Mouse (Mus musculus) thymus, postnatal 14 days (tissue): ENCODE data around the gene Pikfyve.
"Not testable (repeated sequence)": the region's sequence is repeated elsewhere in the genome, so short reads cannot be mapped to it uniquely, and the experiment has no call there.

Source experiments
- DNase-seq: peaks from one replicate; pipeline ENCODE4 v3.0.0; 2021

Pikfyve gene

GRCm38 (mm10) chr1:65185524-65186205, 818 bp upstream of the Pikfyve start:
- DNase-seq, result no peak

- DNase-seq, result no peak
Measured at GRCm38 (mm10) chr1:65187074-65187430, 569 bp downstream of the Pikfyve start.

GRCm38 (mm10) chr1:65190172-65190571, 3.7 kb downstream of the Pikfyve start:
- no peak for DNase-seq

- no peak for DNase-seq
Measured at GRCm38 (mm10) chr1:65193226-65193625, 6.7 kb downstream of the Pikfyve start.

- no peak for DNase-seq
Measured at GRCm38 (mm10) chr1:65198425-65198824, 11.9 kb downstream of the Pikfyve start.

GRCm38 (mm10) chr1:65198861-65199260, 12.4 kb downstream of the Pikfyve start:
- DNase-seq, result no peak

- DNase-seq, result no peak
Measured at GRCm38 (mm10) chr1:65204299-65204698, 17.8 kb downstream of the Pikfyve start.

GRCm38 (mm10) chr1:65213214-65213613, 26.7 kb downstream of the Pikfyve start:
- no peak for DNase-seq

- DNase-seq, result no peak
Measured at GRCm38 (mm10) chr1:65217567-65217966, 31.1 kb downstream of the Pikfyve start.

- DNase-seq, result no peak
Measured at GRCm38 (mm10) chr1:65217972-65218371, 31.5 kb downstream of the Pikfyve start.

GRCm38 (mm10) chr1:65223654-65224053, 37.2 kb downstream of the Pikfyve start:
- DNase-seq, result no peak

- DNase-seq, result no peak
Measured at GRCm38 (mm10) chr1:65227681-65228080, 41.2 kb downstream of the Pikfyve start.

- DNase-seq, result not testable (repeated sequence)
Measured at GRCm38 (mm10) chr1:65229768-65230167, 43.3 kb downstream of the Pikfyve start.

- no peak for DNase-seq
Measured at GRCm38 (mm10) chr1:65230566-65230965, 44.1 kb downstream of the Pikfyve start.

- DNase-seq, result no peak
Measured at GRCm38 (mm10) chr1:65237712-65238111, 51.2 kb downstream of the Pikfyve start.

- no peak for DNase-seq
Measured at GRCm38 (mm10) chr1:65245637-65246036, 59.2 kb downstream of the Pikfyve start.

- no peak for DNase-seq
Measured at GRCm38 (mm10) chr1:65280461-65280860, 94.0 kb downstream of the Pikfyve start.

GRCm38 (mm10) chr1:65281756-65282155, 95.3 kb downstream of the Pikfyve start, which contains the start of gene Pth2r:
Gene Pth2r (plus strand): TSS chr1:65282056.
- DNase-seq, result no peak

GRCm38 (mm10) chr1:65282766-65283165, 96.3 kb downstream of the Pikfyve start:
- peak; percentile 26 for DNase-seq

- no peak for DNase-seq
Measured at GRCm38 (mm10) chr1:65308476-65308875, 122.0 kb downstream of the Pikfyve start.

- no peak for DNase-seq
Measured at GRCm38 (mm10) chr1:65311214-65311933, 124.9 kb downstream of the Pikfyve start.

- no peak for DNase-seq
Measured at GRCm38 (mm10) chr1:65312118-65312517, 125.6 kb downstream of the Pikfyve start.

- DNase-seq, result no peak
Measured at GRCm38 (mm10) chr1:65312896-65313295, 126.4 kb downstream of the Pikfyve start.
